Mouse (Mus musculus): ENCODE results near the gene Palm3.

DNA sequence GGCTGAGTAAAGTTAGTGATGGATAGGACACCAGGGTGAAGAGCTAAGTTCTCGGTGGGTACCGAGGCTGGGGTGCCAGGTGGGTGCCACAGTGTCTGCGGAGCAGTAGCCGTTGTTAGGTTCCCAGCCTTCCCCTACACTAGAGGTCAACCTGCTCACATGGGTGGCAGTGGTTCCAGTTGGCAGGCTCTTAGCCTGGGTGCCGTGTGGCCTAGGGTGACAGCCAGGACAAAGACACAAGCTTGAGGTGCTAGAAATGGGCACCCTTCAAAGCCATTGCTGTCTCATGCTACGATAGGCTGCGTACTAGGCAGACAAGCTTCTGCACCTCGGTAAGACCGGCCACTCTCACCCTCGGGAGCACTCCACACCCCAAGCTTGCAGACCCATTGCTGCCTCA lies 51.0 kb downstream of the Palm3 start:
- no peak; the same call in 1 of the 2 replicates for TF ChIP-seq CTCF (conservative IDR thresholded peaks at IDR 0.05; ENCODE audit: insufficient read depth, insufficient read length, low read depth, low read length)
- no peak for TF ChIP-seq POLR2A (IDR thresholded peaks at IDR 0.05; ENCODE audit: low read depth, low read length)

All from kidney, adult 2 months (tissue).